Mouse (Mus musculus): Measurements from ENCODE around the gene Hoxc10. TPM values are rescaled to one million over a fixed set of nuclear protein-coding genes. Genes with fewer than 3 reads are reported as not detected.
A peak's percentile ranks its signal among the peaks of the same experiment; 100 is the strongest.

Hoxc10 gene
- total RNA-seq (2021): not detected

GRCm38 (mm10) chr15:102966776-102967311, at the start of gene Hoxc10:
TSS of gene Hoxc10 (plus strand) at chr15:102966796.
- no peak for DNase-seq (ENCODE audit: low spot score)
- intact Hi-C loops (cut with DNase I): no loop called here

- intact Hi-C loops (cut with DNase I): no loop called here
- no peak for DNase-seq (ENCODE audit: low spot score)
Observed at GRCm38 (mm10) chr15:102917972-102918572, 48.5 kb upstream of the Hoxc10 start.

GRCm38 (mm10) chr15:102918611-102919265, 47.9 kb upstream of the Hoxc10 start:
- intact Hi-C loops (cut with DNase I): no loop called here
- DNase-seq (ENCODE audit: low spot score): no peak

DNA sequence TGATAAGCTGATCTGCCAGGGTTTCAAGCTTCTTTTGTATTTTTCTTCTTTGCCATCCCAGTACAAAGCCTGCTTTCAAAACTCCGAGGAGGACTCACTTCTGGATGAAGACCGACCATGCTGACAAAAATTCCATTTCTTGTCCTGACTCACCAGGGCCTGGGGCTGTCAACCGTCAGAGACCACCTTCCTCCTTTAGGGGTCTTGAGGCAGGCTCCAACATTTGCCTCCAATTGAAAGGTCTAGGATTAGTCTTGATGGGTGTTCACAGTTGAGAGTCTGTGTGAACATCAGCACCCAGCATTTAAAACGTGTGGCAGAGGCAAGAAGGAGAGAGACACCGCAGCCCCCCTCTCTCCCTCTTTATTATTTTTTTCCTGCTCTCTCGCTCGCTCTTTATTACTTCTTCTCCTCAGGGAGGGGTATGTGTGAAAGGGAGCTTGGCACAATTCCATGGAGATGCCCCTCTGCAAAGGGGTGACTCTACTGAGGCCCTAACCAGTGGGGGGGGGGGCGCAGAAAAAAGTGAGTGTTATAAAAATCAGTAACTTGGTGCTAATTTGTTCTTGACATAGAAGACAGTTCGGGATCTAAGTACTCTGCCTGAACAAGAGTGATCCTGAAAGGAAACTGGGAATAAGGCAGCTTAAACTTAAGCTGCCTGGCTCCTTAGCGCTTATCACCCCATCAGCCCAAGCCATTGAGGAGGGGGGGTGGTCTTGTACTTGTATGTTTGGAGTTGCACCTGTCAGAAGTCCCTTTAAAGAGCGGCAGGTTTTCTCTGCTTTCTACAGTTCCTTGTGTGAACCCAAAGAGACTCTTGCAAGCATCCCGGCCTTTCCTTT, 47.0 kb upstream of the Hoxc10 start:
- DNase-seq (ENCODE audit: low spot score): no peak
- intact Hi-C loops (cut with DNase I): no loop called here

- intact Hi-C loops (cut with DNase I): no loop called here
- peak; percentile 6 for DNase-seq (ENCODE audit: low spot score)
Observed at GRCm38 (mm10) chr15:102920619-102921018, 46.0 kb upstream of the Hoxc10 start.

DNA sequence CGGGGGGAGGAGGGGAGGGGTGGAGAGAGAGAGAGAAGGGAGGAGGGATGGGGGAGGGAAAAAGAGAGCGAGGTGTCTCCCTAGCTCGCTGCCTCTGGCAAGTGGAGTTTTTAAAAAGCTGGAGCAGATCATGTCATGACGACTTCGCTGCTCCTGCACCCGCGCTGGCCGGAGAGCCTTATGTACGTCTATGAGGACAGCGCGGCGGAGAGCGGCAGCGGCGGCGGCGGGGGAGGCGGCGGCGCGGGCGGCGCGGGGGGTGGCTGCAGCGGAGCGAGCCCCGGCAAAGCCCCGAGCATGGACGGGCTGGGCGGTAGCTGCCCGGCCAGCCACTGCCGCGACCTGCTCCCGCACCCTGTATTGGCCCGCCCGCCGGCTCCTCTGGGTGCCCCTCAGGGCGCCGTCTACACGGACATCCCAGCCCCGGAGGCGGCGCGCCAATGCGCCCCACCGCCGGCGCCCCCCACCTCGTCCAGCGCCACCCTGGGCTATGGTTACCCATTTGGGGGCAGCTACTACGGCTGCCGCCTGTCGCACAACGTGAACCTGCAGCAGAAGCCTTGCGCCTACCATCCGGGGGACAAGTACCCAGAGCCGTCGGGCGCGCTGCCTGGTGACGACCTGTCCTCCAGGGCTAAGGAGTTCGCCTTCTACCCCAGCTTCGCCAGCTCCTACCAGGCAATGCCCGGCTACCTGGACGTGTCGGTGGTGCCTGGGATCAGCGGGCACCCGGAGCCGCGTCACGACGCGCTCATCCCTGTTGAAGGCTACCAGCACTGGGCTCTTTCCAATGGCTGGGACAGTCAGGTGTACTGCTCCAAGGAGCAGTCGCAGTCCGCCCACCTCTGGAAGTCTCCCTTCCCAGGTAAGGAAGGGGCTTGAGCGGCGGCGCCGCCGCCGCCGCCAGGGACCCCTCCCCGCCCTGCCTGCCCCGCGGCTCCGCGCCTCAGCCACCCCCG, 45.3 kb upstream of the Hoxc10 start, which contains the start of gene Hoxc13:
Hoxc13 (plus strand) TSS at position 51 of the 959 bp plus-strand sequence.
- intact Hi-C loops (cut with DNase I): no loop called here
- DNase-seq (ENCODE audit: low spot score): no peak

DNA sequence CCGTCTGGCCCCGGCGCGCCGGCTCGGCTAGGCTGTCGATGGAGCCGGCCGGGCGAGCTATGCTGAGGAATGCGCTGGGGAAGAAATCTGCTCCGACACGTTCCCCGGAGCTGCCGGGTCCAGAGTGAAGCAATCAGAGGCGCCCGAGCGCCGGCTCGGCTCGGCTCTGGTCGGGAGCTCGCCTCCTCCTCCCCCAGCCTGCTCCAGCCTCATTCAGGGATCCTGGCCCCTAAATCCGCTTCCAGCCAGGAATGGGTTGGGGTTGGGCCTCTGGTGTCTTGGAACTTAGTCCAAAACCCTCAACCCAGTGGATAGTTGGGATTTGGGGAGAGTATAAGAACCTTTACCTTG, 44.6 kb upstream of the Hoxc10 start:
- intact Hi-C loops (cut with DNase I): no loop called here
- no peak for DNase-seq (ENCODE audit: low spot score)

GRCm38 (mm10) chr15:102922636-102923500, 43.7 kb upstream of the Hoxc10 start:
- no peak for DNase-seq (ENCODE audit: low spot score)
- intact Hi-C loops (cut with DNase I): no loop called here

GRCm38 (mm10) chr15:102927032-102927645, 39.5 kb upstream of the Hoxc10 start:
- DNase-seq (ENCODE audit: low spot score): no peak
- intact Hi-C loops (cut with DNase I): no loop called here

DNA sequence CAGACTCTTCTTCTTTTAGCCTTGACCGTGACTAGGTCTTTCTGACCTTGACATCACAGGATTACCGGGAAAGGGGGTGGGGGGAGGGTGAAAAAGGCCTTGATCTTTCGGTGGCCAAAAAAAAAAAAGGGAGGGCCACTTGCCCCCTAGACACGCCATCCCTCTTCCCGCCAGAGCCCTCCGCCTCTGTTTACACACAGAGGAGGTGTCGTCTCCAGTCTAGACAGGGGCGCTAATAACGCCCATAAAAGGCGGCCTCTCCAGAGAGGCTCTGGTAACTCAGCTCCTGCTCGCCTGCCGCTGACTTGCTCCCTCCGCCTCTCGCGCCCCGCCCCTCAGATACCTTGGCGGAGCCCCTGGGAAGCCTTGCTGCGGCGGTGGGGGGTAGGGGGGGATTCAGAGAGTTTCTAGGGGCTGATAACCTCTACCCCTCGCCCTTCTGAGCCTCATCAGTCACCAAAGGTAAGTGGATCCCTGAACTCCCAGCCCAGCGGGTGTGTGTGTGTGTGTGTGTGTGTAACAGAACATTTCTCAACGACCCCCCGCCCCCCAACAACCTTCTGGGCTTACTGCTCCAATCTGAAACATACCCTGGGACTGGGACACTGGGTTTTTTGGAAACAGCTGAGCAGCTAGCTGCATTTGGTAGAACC, 34.8 kb upstream of the Hoxc10 start:
- no peak for DNase-seq (ENCODE audit: low spot score)
- intact Hi-C loops (cut with DNase I): no loop called here

DNA sequence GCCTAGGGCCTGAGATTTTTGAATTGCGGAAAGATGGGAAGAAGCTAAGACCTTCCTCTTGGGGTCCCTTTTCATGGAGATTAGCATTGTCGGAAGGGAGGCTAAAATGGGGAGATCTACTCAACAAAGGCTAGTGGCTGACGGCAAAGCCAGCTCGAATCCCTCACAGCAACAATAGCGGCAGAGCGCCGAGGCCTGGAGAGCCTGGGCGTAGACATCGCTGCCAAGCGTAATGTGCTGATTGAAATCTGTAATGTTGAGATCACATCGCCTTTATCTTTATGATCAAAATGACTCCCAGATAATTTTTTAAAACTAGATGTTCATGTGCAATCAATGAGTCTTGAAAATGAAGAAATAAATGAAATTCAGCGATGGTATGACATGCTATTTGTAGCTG, 32.2 kb upstream of the Hoxc10 start:
- intact Hi-C loops (cut with DNase I): no loop called here
- DNase-seq (ENCODE audit: low spot score): no peak

DNA sequence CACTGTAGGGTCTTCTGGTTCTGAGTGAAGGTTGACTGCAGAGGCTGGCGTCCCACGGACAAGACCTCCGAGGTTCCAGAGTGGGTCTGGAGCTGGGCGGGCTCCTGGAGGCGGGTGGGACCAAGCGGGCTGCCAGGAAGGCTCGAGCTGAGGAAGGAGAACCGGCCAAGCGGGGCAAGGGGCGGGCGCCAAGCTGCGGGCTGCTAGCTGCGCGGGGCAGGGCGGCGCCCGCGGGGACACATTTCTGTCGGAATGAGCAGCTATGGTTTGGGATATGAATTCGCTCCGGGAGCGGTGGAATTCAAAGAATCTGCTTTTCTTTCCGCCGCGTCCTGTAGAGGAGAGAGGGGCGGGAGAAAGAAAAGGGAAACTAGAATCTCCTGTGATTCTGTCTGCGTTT, 31.7 kb upstream of the Hoxc10 start:
- intact Hi-C loops (cut with DNase I): no loop called here
- DNase-seq (ENCODE audit: low spot score): no peak

- intact Hi-C loops (cut with DNase I): no loop called here
- DNase-seq (ENCODE audit: low spot score): no peak
Observed at GRCm38 (mm10) chr15:102936279-102936972, 30.2 kb upstream of the Hoxc10 start, which contains the start of gene Hoxc12. TSS of gene Hoxc12 (plus strand) at chr15:102936757.

DNA sequence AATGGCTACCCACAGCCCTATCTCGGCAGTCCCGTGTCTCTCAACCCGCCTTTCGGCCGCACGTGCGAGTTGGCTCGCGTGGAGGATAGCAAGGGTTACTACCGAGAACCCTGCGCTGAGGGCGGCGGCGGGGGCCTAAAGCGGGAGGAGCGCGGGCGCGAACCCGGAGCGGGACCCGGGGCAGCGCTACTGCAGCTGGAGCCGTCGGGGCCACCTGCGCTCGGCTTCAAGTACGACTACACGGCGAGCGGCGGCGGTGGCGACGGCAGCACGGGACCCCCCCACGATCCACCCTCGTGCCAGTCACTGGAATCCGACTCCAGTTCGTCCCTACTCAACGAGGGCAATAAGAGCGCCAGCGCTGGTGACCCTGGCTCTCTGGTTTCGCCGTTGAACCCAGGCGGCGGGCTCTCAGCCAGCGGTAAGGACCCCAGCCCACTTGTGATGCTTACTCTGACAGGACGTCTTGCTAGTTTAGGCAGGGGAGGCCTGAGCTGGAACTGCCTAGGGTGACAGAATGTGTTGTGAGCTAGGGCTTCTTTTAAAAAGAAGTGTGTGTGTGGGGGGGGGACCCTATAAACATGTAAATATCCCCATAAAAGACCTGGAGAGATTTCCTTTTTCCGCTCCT, 29.4 kb upstream of the Hoxc10 start:
- intact Hi-C loops (cut with DNase I): no loop called here
- no peak for DNase-seq (ENCODE audit: low spot score)

- DNase-seq (ENCODE audit: low spot score): no peak
- intact Hi-C loops (cut with DNase I): no loop called here
Observed at GRCm38 (mm10) chr15:102939256-102940155, 27.1 kb upstream of the Hoxc10 start.
